In the genomic region with DNA sequence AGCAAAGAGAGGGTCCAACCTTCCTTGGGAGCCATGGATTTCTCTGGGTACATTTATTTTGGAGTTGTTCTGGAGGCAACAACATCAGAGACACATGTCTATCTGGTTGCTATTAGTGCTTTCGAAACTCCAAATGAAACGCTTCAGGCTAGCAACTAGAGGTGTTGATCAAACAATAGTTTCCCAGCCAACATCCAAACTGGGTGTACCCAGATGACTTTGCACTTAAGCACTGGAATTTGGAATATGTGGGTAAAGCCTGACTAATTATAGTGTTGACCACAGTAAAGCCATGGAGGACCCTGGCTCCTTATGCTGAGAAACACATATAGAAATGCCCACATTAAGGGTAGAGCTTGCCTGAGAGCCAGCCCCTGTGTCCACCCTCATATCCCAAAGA, we compare ENCODE assay signal across 22 mouse cellular contexts.
A peak's percentile ranks its signal among the peaks of the same experiment; 100 is the strongest.
DNase-seq lines count a peak whose midpoint lies in the region; ATAC-seq and TF ChIP-seq lines count a peak whose summit lies in the region.
"Had no signal": no experiment of that assay in that cellular context is flagged by ENCODE, and none has a peak within 500 bp of the region (broad histone marks: within the 10 kb centered on the region; RNA-seq: fewer than 3 reads in every experiment).

No protein-coding gene starts in this region.

- no peaks in the 10 kb centered on the region for H3K36me3 ChIP-seq in lung, embryonic 16.5 days (ENCODE audit: control insufficient read depth, insufficient read depth, low read length)
- no peaks in the 10 kb centered on the region for H3K36me3 ChIP-seq in heart, postnatal 0 days (replicated peaks; ENCODE audit: control insufficient read depth, insufficient read depth, low read length)
- H3K36me3 ChIP-seq: embryonic facial prominence, embryonic 12.5 days; liver, embryonic 13.5 days had no signal

- H3K27me3 ChIP-seq in lung, embryonic 16.5 days (ENCODE audit: control insufficient read depth, insufficient read depth, low read depth, low read length): no peaks in the 10 kb centered on the region
- H3K27me3 ChIP-seq in heart, postnatal 0 days (ENCODE audit: control insufficient read depth, insufficient read depth, low read length): no peaks in the 10 kb centered on the region
- H3K27me3 ChIP-seq: embryonic facial prominence, embryonic 12.5 days; liver, embryonic 13.5 days had no signal

- no peak for TF ChIP-seq EP300 in heart, postnatal 0 days (IDR thresholded peaks at IDR 0.05; ENCODE audit: low read depth)

- WGBS in lung, embryonic 16.5 days: 72% methylated on average over 2 of the region's 2 CpGs
- 34% methylated on average over 2 of the region's 2 CpGs for WGBS in heart, postnatal 0 days

- peak; percentile 37 to 43 for DNase-seq in heart, adult 9 months (ENCODE audit: low spot score in 2 of 2)
- DNase-seq in heart, adult 8-10 months (ENCODE audit: low spot score): no peak
- no peak for DNase-seq in lung, postnatal 14 days
- peak; percentile 56 for DNase-seq in heart, postnatal 0 days (ENCODE audit: low spot score)
- no peak for DNase-seq in adrenal gland, postnatal 10 days
- no peak for DNase-seq in retina, postnatal 1 day
- DNase-seq: adrenal gland, adult 2 months; B cell, adult 2 months; cerebellum, adult 9-11 months; forebrain, postnatal 0 days; gastrocnemius, adult 2 months; kidney, postnatal 36 days; left cerebral cortex, postnatal 4 days; liver, embryonic 13.5 days; right cerebral cortex, postnatal 4 days; thymus, adult 2 months had no signal

- no peak overlapping the region for H3K4me2 ChIP-seq in lung, embryonic 16.5 days (ENCODE audit: low read depth, low read length)
- H3K4me2 ChIP-seq in heart, postnatal 0 days (ENCODE audit: low read depth, low read length): no peak overlapping the region
- H3K4me2 ChIP-seq: embryonic facial prominence, embryonic 12.5 days; liver, embryonic 13.5 days; midbrain, embryonic 11.5 days had no signal

- peaks cover 21% of the 10 kb centered on the region for H3K4me1 ChIP-seq in lung, embryonic 16.5 days (replicated peaks; ENCODE audit: control insufficient read depth, insufficient read depth, low read length)
- peaks cover 24% of the 10 kb centered on the region for H3K4me1 ChIP-seq in heart, postnatal 0 days (ENCODE audit: control insufficient read depth, insufficient read depth)
- H3K4me1 ChIP-seq: liver, embryonic 13.5 days had no signal

- H3K9ac ChIP-seq in lung, embryonic 16.5 days (ENCODE audit: low read length): no peak overlapping the region
- no peak overlapping the region for H3K9ac ChIP-seq in heart, postnatal 0 days (replicated peaks; ENCODE audit: low read depth, low read length)
- H3K9ac ChIP-seq: embryonic facial prominence, embryonic 12.5 days; forebrain, postnatal 0 days; liver, embryonic 13.5 days had no signal

- no peak for TF ChIP-seq CTCF in heart, postnatal 0 days (IDR thresholded peaks at IDR 0.05; ENCODE audit: low read depth)

- no peak overlapping the region for H3K4me3 ChIP-seq in lung, embryonic 16.5 days (ENCODE audit: low read length)
- H3K4me3 ChIP-seq in heart, postnatal 0 days (ENCODE audit: low read depth, low read length): no peak overlapping the region
- H3K4me3 ChIP-seq: embryonic facial prominence, embryonic 12.5 days; gastrocnemius, adult 2 months; liver, embryonic 13.5 days had no signal

- H3K9me3 ChIP-seq in lung, embryonic 16.5 days (ENCODE audit: control insufficient read depth, low read length): no peaks in the 10 kb centered on the region
- H3K9me3 ChIP-seq in heart, postnatal 0 days (replicated peaks; ENCODE audit: control insufficient read depth, low read length): no peaks in the 10 kb centered on the region
- H3K9me3 ChIP-seq: embryonic facial prominence, embryonic 12.5 days; liver, embryonic 13.5 days had no signal

- peak; percentile 8; the same call in 1 of the 2 replicates for ATAC-seq in lung, embryonic 16.5 days (ENCODE audit: low read depth)
- peak; percentile 63; the same call in 1 of the 2 replicates for ATAC-seq in heart, postnatal 0 days (ENCODE audit: insufficient read depth, low read depth)
- ATAC-seq in erythroid progenitor cell, adult 5-6 weeks (replicated peaks; ENCODE audit: low FRiP score, poor library complexity, severe bottlenecking): no peak
- ATAC-seq: forebrain, postnatal 0 days; hindbrain, embryonic 16.5 days; intestine, embryonic 16.5 days had no signal

- H3K27ac ChIP-seq in lung, embryonic 16.5 days (ENCODE audit: low read length): peak overlapping the region; percentile 59; the same call in 1 of the 2 replicates
- peak overlapping the region; percentile 71 for H3K27ac ChIP-seq in heart, postnatal 0 days (ENCODE audit: low read depth)
- H3K27ac ChIP-seq: embryonic facial prominence, embryonic 12.5 days; gastrocnemius, adult 2 months; liver, embryonic 13.5 days had no signal

Comparison
In these comparisons a context has a peak if more than half of its experiments do, and no peak if none do; other contexts are left out.
1. DNase-seq: peak in heart, adult 9 months (2 of 2) and heart, postnatal 0 days (single experiment); none in heart, adult 8-10 months (single experiment), lung, postnatal 14 days (single experiment), adrenal gland, postnatal 10 days (single experiment) and retina, postnatal 1 day (single experiment).